Mouse (Mus musculus) bone marrow macrophage, adult 2 months (primary cell): ENCODE results near the gene Nek11.

ENCODE experiments used
- CTCF ChIP-seq: IDR thresholded peaks from 2 replicates; pipeline ENCODE4 v1.5.1; 2012; ENCODE audit warnings: low read depth, mild to moderate bottlenecking, low read length, moderate library complexity
- POLR2A ChIP-seq: IDR thresholded peaks from 2 replicates; pipeline ENCODE4 v1.6.1; 2012; ENCODE audit warnings: mild to moderate bottlenecking, low read depth, low read length, borderline replicate concordance

DNA sequence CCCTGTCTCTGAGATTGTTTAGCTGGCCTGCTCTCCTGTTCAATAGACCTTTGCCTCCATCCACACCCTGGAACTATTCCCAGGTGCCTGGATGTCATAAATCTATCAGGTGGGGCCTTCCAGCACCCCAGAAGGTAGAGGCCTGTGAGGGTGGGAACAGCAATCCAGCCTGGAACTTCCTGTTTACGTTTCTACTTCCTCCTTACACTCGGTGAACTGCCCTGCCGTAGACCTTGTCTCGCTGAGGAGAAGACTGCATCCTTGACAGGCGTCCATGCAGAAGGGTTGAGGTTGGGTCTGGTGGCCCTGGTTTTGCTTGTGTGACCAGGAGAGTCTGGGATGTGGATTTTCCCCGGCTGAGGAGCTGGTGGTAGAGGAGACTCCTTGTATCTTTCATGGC lies 256.1 kb downstream of the Nek11 start:
- no peak for TF ChIP-seq CTCF
- TF ChIP-seq POLR2A, result no peak
